Mouse (Mus musculus) liver, adult 2 months (tissue): ENCODE data around the gene Map3k19.

Experiments
- CTCF ChIP-seq: fragments of 200-500 bp; IDR thresholded peaks from 2 replicates; pipeline ENCODE4 v1.5.1; 2011; ENCODE audit warnings: low read depth, low read length, control low read depth
- POLR2A ChIP-seq: fragments of 200-500 bp; IDR thresholded peaks from 2 replicates; pipeline ENCODE4 v1.6.1; 2011; ENCODE audit warnings: low read length, control low read depth; ENCODE audit not compliant: insufficient read depth; ENCODE audit errors: extremely low read depth

DNA sequence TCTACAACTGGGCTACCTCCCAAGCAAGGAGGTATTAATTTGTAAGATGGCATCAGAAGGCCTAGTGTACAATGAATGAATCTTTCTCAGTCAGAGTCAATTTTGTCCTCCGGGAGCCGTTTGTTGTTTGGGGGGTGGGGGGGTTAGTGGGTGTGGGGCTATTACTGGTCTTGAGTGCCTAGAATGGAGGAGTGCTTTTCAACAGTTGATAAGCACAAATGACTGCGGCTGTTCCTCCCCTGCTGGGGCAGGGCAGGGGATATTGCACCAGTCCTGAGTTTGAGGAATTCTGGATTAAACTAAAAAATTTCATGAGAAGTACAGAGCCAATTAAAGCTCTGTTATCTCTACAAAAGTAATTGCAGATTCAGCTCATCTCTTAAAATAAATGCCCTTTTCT lies 74.7 kb downstream of the Map3k19 start:
- TF ChIP-seq POLR2A (no peak), CTCF (no peak)
